Mouse (Mus musculus): Measurements from ENCODE around the gene Mrpl47.

DNA sequence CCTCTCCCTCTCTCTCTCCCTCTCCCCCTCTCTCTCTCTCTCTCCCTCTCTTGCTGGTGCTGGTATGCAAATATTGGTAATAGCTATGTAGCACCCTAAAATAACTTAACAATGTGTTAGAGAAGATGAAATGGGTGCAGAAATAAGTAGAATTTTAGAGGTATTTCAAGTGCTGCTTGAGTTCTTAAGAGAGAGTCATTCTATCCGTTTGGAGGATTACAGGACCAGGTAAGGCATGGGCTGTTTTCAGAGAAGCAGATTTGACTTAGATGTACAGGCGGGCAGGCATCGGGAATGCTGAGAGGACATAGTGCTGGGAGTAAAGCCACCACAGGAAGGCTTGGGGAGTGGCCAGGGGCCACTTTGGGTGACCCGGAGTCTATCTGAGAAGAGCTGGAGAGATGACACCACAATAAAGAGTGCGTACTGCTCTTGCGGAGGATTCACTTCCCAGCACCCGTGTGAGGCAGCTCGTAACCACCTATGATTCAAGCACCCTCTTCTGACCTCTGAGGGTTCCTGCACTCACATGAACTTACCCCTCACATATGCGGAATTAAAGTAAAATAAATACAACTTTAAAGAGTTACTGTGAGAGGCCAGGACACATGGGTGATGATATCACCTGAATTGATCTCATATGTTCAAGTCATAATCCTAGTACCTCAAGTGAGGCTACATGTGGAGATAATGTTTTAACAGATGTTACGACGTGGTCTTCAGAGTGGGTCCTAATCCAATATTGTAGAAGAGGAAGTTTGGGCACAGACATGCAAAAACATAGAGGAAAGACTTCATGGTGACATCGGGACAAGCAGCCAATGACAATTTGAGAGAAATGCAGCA lies 42.4 kb downstream of the Mrpl47 start:
- TF ChIP-seq CTCF (IDR thresholded peaks at IDR 0.05) (peak; percentile 51), EP300 (IDR thresholded peaks at IDR 0.05) (no peak)
